Mouse (Mus musculus) cerebellum, adult 18-20 months (tissue): ENCODE measurements at regions not wholly inside any gene's neighbourhood (a gene's known extent, or its start where the extent isn't known, plus 50 kb on each side); places are given as distances from the start of the nearest gene placed in this dataset.
A peak's percentile ranks its signal among the peaks of the same experiment; 100 is the strongest.

Experiments used
- DNase-seq, 2 experiments: peaks; one replicate each; pipeline ENCODE4 v3.0.0; 2021

DNA sequence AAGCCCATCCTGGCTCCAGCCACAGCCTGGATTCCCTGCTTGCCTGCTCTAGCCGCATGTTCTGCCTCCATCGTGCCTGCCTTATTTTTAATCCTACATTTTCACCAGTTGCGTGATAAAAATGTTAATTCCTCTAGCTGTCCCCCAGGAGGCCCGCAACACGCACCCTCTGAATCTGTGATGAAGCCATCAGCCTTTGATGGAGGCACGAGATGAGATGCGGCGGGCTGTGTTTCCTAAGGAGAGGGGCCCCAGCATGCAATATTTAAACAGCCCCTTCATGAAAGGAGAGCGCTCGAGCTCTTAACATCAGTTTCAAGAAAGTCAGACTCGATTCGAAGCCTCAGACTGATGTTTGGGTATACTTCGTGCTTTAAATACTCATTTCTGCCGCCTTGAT is 76.3 kb downstream of the Nptx2 start:
- no peak for DNase-seq

DNA sequence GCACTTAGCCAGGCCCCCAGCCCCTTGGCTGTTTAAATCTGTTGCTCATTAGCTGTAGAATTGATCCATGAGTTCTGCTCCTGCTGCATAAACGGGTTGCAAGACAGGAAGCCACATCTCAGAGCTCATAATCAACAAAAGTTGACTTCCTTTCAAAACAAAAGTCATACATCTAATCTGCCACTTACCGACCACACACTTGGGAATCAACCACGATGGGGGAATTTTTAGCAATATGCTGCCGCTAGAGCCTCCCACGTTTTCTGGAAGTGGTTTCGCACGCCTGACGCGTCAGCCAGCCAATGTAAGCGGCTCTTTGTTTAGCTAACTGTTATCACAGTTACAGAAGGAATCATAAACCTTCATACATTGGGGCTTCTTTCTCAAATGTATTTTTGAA is 77.7 kb downstream of the Nptx2 start:
- no peak for DNase-seq

DNA sequence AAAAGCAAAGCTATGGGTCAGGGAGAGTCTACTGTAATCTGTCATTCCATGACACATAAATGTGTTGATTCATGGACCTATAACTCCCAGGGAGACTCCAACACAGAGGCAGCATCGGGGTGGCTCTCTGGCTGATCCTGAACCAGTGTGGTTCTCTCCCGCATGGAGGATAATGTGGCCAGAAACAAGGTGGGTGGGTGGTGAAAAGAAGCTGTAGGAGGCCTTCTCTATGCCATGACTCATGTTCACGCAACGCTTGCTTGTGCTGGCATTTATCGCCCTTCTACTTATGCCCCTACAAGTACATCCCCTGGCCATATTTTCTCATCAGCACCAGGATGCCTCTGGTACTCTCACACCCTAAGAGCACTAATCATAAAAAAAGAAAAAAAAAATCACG is 86.6 kb downstream of the Nptx2 start:
- DNase-seq: no peak

DNA sequence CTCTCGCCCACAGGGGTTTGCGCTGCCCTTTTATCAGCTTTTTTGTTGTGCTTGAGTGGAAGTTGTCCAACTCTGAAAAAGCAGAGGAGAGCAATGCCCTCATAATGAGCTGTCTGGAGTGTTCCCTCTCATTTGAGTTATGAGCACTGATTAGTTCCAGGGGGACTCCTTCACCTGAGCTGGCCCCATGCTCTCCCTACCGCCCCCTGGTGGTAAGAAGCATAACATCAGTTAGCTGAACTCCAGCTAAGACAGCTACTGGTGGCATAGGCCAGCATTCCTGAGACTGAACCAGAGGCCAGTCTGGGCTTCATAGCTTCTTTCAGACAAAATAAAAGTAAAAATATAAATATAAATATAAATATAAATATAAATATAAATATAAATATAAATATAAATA is 92.9 kb downstream of the Nptx2 start:
- peak; percentile 28 to 29 for DNase-seq

DNA sequence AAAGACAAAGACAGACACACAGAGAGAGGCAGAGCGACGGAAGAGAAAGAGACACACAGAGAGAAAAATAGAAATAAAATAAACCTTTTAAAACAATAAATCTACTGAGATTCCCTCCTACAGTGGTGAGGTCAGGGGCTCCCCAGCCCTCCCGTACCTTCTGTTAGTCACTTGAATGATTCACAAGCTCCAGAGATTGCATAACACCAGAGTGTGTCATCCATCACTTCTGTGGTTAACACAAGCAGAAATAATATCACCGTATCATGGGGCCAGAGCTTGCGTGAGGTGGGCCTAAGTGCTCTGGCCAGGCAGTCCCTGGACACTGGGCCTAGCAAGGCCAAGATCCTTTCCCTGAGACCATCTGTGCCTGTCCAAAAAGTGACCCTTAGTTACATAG is 93.9 kb downstream of the Nptx2 start:
- DNase-seq: no peak

DNA sequence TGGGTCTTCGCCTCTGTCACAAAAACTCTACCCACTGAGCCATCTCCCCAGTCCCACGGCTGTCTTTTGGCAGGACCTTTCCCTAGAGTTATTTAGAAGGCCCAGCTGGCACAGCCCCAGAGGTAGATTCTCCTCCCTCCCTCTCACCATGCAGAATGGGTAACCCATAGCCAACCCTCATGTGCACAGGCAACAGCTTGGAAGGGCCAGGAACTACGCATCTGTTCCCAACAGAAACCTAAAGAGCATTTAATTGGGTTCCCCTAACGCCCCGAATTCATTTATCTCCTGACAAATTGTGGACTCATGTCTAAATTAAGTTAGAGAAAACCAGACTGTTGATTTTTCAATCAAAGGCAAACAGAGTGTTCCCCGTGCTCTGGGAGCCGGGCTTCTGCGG is 97.1 kb downstream of the Nptx2 start:
- no peak for DNase-seq

DNA sequence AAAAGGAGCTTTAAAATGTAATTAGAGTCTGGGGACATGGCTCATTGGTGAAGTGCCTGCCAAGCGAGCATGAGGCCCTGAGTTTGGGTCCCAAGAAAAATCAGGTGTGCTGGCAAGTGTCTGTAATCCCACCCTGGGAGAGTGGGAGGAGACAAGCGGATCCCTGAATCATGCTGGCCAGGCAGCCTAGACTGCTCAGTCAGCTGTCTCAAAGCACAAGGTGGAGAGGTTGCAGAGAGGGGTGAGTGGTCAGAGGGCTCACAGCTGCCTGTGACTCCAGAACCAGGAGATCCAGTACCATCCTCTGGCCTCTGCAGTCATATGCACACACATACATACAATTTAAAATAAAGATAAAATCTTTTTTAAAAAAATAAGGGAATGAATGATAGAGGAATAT is 97.7 kb downstream of the Nptx2 start:
- DNase-seq: no peak

DNA sequence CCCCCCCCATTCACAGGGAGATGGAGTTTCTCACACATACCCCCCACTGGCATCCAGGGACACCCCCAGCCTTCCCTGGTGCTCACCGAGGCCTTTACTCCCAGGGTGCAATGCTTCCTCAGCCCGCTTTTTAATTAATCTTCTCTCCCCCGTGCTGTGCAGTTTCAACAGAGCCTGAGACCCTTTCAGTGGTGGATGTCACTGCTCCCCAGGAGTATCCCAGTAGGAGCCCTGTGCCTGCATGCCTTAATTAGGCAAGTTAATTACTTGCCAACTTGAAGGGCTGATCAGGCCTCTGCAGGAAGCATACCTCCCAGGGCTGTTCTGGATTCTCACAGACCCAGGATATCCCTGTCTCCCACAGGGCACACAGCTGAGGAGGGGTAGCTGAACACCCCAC is 99.7 kb downstream of the Nptx2 start:
- DNase-seq: no peak

DNA sequence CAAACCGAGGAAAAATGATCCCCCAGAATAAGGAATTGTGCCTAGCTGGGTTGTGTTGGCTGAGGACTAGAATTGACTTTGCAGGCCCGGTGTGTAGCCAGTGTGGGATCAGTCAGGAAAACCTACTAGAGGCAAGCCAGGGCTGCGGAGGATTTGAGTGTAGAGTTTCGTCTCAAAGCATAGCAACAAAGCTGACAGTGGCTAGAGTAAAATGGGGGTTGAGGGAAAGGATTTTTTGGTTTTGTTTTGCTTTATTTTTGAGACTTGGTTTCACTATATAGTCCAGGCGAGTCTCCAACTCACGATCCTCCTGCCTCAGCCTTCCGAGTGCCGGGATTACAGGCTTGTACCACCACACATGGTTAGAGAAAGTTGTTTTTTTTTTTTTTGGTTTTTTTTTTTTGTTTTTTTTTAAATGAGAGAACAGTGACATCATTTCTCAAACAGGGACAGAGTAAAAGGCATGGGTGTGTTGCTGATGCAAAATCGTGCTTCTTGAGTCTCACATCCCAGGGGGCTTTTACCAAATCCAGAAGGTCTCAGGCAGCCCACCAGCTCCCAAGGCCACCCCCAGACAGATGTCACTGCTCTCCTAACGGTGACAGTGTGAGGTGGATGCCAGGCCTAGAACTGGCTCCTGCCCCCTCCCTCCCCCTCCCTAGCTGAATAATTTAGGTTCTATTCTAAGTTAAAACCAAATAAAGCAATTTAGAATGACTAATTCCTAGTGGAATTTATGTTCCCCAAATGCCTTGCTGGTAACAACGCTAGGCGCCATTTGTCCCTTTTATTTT is 101.8 kb downstream of the Nptx2 start:
- DNase-seq: no peak

DNA sequence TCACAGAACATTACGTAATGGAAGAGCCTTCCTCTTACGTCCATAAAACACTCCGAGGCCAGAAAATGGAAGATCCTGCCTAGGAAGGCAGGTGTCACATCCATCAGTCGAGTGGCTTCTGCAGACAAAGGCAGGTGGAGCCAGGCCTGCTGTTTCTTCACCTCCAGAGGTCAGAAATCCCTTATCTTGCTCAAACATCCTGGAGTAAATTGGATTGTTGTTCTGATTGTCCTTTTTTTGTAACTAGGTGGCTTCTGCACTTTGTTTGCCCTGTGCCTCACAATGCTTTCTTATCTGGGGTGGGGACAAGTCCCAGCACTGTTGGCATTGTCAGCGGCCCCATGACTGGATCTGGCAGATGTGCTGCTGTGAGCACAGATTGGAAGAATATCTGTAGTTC is 106.5 kb downstream of the Nptx2 start:
- DNase-seq: no peak

DNA sequence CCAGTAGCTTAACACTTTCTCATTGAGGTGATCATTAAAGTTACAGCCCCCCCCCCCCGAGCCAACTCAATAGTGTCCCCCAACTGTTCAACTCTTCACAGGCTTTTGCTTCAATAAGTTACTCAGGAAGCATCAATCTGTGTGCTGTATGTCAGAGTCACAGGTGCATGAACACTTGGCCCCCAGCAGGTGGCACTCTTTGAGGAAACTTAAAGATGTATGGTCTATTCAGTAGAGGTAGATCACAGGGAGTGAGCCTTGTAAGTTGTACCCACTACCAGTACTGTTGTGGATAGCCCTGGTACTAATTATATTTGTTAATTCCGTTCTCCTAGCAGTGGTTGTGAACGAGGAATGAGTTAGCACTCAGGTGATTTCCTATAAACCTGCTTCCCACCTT is 99.6 kb downstream of the Tmem130 start:
- no peak for DNase-seq

DNA sequence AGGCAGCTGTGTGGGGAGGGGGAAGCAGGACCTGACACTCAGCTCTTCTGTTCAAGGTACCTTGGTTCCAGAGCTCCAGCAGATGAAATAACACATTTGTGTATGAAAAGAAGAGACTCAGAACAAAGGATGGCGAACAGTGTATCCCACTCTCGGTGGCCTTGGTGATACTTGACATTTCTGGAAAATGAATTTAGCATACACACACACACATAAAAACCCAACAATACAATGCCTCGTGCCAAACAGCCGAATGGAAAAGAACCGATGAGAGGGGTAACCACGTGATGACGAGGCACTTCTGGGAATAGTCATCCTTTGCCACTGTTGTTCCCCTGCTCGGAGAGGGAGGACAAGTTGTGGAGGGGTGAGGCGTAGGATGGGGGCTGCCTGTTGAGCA is 97.6 kb downstream of the Tmem130 start:
- no peak for DNase-seq

DNA sequence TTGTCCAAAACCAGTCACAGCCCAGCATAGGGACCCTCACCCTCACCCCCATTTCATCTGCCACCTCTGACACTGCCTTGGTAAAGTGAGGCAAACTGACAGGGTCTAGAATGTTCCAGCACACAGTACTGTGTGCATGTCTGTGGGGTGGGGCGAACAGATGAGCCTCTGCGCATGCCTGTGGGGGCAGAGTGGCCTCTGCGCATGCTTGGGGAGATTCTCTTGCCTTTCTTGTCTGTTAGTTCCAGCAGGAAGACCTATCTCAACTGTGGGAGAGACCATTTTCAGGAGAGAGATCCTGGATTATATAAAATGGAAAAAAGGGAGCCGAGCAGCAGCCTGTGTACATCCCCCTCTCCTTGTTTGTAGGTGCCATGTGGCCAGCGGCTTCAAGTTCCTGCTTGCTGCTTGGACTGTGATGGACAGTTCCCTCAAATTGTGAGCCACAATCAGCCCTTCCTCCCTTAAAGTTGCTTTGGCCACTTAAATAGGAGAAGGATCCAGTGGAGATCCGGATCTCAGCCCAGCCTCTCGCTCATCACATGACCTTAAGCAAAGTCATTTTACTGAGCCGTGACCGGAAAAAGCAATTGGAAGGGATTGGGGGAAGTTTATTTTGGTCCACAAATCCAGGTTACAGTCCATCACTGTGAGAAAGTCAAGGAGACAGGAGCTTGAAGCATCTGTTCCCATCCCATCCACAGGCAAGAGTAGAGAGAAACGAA is 96.9 kb downstream of the Tmem130 start:
- DNase-seq: no peak

DNA sequence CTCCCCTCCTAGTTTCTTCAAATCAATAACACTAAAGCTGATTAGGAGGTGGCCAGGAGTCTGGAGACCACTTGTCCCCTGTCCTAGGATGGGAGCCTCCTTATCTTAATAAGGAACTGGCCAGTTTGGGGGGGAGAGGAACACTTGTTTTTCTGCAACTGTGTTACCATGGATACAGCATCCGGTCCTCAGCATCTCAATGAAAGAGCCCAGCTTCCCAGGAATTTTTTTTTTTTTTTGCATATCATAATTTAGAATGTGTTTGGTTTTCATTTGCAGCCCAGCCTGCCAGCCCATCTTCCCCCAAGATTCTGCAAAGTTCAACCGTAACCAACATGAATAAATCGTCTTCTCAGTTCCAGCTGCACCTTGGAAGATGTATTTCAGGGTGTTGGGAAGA is 93.6 kb downstream of the Tmem130 start:
- no peak for DNase-seq

DNA sequence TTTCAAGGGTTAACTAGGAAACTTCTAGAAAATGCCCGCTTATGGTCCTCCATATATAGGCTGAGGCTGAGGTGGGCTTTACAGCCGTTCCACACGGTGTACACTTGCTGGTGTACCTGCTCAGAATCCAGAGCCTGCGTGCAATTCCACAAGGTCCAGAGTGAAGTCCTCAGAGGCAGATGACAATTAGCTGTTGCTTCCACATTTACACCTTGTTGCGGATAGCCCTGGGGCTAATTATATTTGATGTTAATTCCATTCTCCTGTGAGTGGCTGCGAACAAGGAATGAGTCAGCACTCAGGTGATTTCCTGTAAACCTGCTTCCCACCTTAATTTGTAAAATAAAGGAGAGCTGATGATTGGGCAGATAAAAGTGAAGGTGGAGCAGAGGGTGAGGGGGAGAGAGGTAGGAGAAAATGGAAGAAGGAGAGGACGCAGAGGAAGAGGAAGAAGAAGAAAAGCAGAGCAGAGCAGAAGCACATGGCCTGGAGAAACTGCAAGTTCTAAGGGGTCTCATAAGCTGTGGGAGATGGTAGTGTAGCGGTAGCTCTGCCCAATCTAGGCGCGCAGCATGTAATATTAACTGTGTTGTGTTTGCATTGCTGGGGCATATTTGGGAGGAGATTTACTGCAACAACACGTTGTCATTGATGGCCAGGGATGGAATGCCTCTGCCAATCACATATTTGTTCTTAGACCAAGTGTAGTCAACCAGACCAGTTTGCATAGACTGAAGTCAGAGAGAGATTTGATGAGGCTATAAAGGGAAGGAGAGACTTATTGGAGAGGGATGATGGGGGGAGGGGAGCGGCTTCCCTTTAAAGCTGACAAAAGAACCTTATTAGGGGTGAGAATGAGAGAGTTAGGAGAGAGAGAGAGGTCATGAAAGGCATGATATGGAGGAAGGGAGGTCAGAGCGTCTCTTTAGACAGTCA is 82.5 kb downstream of the Tmem130 start:
- no peak for DNase-seq

DNA sequence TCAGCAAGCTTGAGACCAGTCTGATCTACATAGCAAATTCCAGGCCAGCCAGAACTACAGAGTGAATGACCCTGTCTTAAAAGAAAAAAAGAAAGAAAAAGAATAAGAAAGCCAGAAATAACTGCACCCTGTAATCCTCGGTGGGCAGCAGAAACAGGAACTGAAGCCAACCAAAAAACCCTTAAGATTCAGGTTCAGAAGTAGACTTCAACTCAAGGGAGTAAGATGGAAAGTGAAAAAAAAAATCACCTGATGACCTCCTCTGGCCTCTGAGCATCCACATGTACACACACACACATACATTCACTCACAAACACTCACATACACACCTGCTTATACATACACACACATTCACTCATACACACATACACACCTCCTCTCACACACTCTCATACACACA is 77.4 kb downstream of the Tmem130 start:
- DNase-seq: no peak
